Mouse (Mus musculus): ENCODE data around the gene Nol3. TPM values are rescaled to one million over a fixed set of nuclear protein-coding genes. Genes with fewer than 3 reads are reported as not detected.

Gene Nol3
- polyA plus RNA-seq, 1 experiment = 0.09 TPM

GRCm38 (mm10) chr8:105306146-105306691 is 30.3 kb downstream of the Nol3 start:
- peaks cover 7% of the 10 kb centered on the region for H3K4me1 ChIP-seq (ENCODE audit: control insufficient read depth, insufficient read depth, low read length)
- TF ChIP-seq POLR2A (IDR thresholded peaks at IDR 0.05; ENCODE audit: control insufficient read depth, low read depth, low read length) (no peak), CTCF (IDR thresholded peaks at IDR 0.05; ENCODE audit: control insufficient read depth, insufficient read depth, insufficient replicate concordance, low read depth, low read length) (no peak)
- no peaks in the 10 kb centered on the region for H3K27me3 ChIP-seq (ENCODE audit: control insufficient read depth, insufficient read depth, low read length)
- H3K36me3 ChIP-seq (ENCODE audit: control insufficient read depth, insufficient read depth, low read length) = peaks cover 2% of the 10 kb centered on the region; the same call in 1 of the 2 replicates
- no peak overlapping the region; the same call in 1 of the 2 replicates for H3K4me3 ChIP-seq (ENCODE audit: control insufficient read depth, low read depth, low read length)
- no peak overlapping the region for H3K27ac ChIP-seq (ENCODE audit: control insufficient read depth, insufficient read depth, low read depth, low read length)

- peaks cover 7% of the 10 kb centered on the region for H3K4me1 ChIP-seq (ENCODE audit: control insufficient read depth, insufficient read depth, low read length)
- no peak for TF ChIP-seq POLR2A (IDR thresholded peaks at IDR 0.05; ENCODE audit: control insufficient read depth, low read depth, low read length)
- no peak for TF ChIP-seq CTCF (IDR thresholded peaks at IDR 0.05; ENCODE audit: control insufficient read depth, insufficient read depth, insufficient replicate concordance, low read depth, low read length)
- H3K36me3 ChIP-seq (ENCODE audit: control insufficient read depth, insufficient read depth, low read length) = no peaks in the 10 kb centered on the region; the same call in 1 of the 2 replicates
- no peak overlapping the region for H3K4me3 ChIP-seq (ENCODE audit: control insufficient read depth, low read depth, low read length)
- H3K27ac ChIP-seq (ENCODE audit: control insufficient read depth, insufficient read depth, low read depth, low read length) = no peak overlapping the region
- H3K27me3 ChIP-seq (ENCODE audit: control insufficient read depth, insufficient read depth, low read length) = no peaks in the 10 kb centered on the region
These were observed 31.7 kb downstream of the Nol3 start for GRCm38 (mm10) chr8:105307670-105308069.

- Histone ChIP-seq H3K27ac (ENCODE audit: control insufficient read depth, insufficient read depth, low read depth, low read length) (no peak overlapping the region), H3K36me3 (ENCODE audit: control insufficient read depth, insufficient read depth, low read length) (no peaks in the 10 kb centered on the region; the same call in 1 of the 2 replicates), H3K4me3 (ENCODE audit: control insufficient read depth, low read depth, low read length) (no peak overlapping the region), H3K27me3 (ENCODE audit: control insufficient read depth, insufficient read depth, low read length) (no peaks in the 10 kb centered on the region), H3K4me1 (ENCODE audit: control insufficient read depth, insufficient read depth, low read length) (peaks cover 7% of the 10 kb centered on the region)
- TF ChIP-seq CTCF (IDR thresholded peaks at IDR 0.05; ENCODE audit: control insufficient read depth, insufficient read depth, insufficient replicate concordance, low read depth, low read length) (no peak), POLR2A (IDR thresholded peaks at IDR 0.05; ENCODE audit: control insufficient read depth, low read depth, low read length) (no peak)
These were observed 32.5 kb downstream of the Nol3 start for GRCm38 (mm10) chr8:105308428-105308827.

- H3K27ac ChIP-seq (ENCODE audit: control insufficient read depth, insufficient read depth, low read depth, low read length) = no peak overlapping the region
- no peaks in the 10 kb centered on the region; the same call in 1 of the 2 replicates for H3K36me3 ChIP-seq (ENCODE audit: control insufficient read depth, insufficient read depth, low read length)
- peaks cover 7% of the 10 kb centered on the region for H3K4me1 ChIP-seq (ENCODE audit: control insufficient read depth, insufficient read depth, low read length)
- TF ChIP-seq POLR2A (IDR thresholded peaks at IDR 0.05; ENCODE audit: control insufficient read depth, low read depth, low read length) = no peak
- no peak for TF ChIP-seq CTCF (IDR thresholded peaks at IDR 0.05; ENCODE audit: control insufficient read depth, insufficient read depth, insufficient replicate concordance, low read depth, low read length)
- H3K4me3 ChIP-seq (ENCODE audit: control insufficient read depth, low read depth, low read length) = no peak overlapping the region
- no peaks in the 10 kb centered on the region for H3K27me3 ChIP-seq (ENCODE audit: control insufficient read depth, insufficient read depth, low read length)
These were observed 33.4 kb downstream of the Nol3 start for GRCm38 (mm10) chr8:105309142-105309847.

GRCm38 (mm10) chr8:105310118-105310517 is 34.2 kb downstream of the Nol3 start:
- H3K27ac ChIP-seq (ENCODE audit: control insufficient read depth, insufficient read depth, low read depth, low read length) = no peak overlapping the region
- no peaks in the 10 kb centered on the region; the same call in 1 of the 2 replicates for H3K36me3 ChIP-seq (ENCODE audit: control insufficient read depth, insufficient read depth, low read length)
- no peak for TF ChIP-seq POLR2A (IDR thresholded peaks at IDR 0.05; ENCODE audit: control insufficient read depth, low read depth, low read length)
- no peak for TF ChIP-seq CTCF (IDR thresholded peaks at IDR 0.05; ENCODE audit: control insufficient read depth, insufficient read depth, insufficient replicate concordance, low read depth, low read length)
- H3K4me1 ChIP-seq (ENCODE audit: control insufficient read depth, insufficient read depth, low read length) = peaks cover 7% of the 10 kb centered on the region
- no peaks in the 10 kb centered on the region for H3K27me3 ChIP-seq (ENCODE audit: control insufficient read depth, insufficient read depth, low read length)
- H3K4me3 ChIP-seq (ENCODE audit: control insufficient read depth, low read depth, low read length) = no peak overlapping the region

- no peaks in the 10 kb centered on the region; the same call in 1 of the 2 replicates for H3K36me3 ChIP-seq (ENCODE audit: control insufficient read depth, insufficient read depth, low read length)
- no peak overlapping the region for H3K27ac ChIP-seq (ENCODE audit: control insufficient read depth, insufficient read depth, low read depth, low read length)
- no peaks in the 10 kb centered on the region; the same call in 1 of the 2 replicates for H3K4me1 ChIP-seq (ENCODE audit: control insufficient read depth, insufficient read depth, low read length)
- H3K4me3 ChIP-seq (ENCODE audit: control insufficient read depth, low read depth, low read length) = no peak overlapping the region
- TF ChIP-seq POLR2A (IDR thresholded peaks at IDR 0.05; ENCODE audit: control insufficient read depth, low read depth, low read length) = no peak
- no peak for TF ChIP-seq CTCF (IDR thresholded peaks at IDR 0.05; ENCODE audit: control insufficient read depth, insufficient read depth, insufficient replicate concordance, low read depth, low read length)
- no peaks in the 10 kb centered on the region for H3K27me3 ChIP-seq (ENCODE audit: control insufficient read depth, insufficient read depth, low read length)
These were observed 35.8 kb downstream of the Nol3 start for GRCm38 (mm10) chr8:105311718-105312117.

- H3K36me3 ChIP-seq (ENCODE audit: control insufficient read depth, insufficient read depth, low read length) = peaks cover 2% of the 10 kb centered on the region; the same call in 1 of the 2 replicates
- no peak overlapping the region for H3K27ac ChIP-seq (ENCODE audit: control insufficient read depth, insufficient read depth, low read depth, low read length)
- no peak for TF ChIP-seq POLR2A (IDR thresholded peaks at IDR 0.05; ENCODE audit: control insufficient read depth, low read depth, low read length)
- TF ChIP-seq CTCF (IDR thresholded peaks at IDR 0.05; ENCODE audit: control insufficient read depth, insufficient read depth, insufficient replicate concordance, low read depth, low read length) = no peak
- no peaks in the 10 kb centered on the region for H3K27me3 ChIP-seq (ENCODE audit: control insufficient read depth, insufficient read depth, low read length)
- H3K4me1 ChIP-seq (ENCODE audit: control insufficient read depth, insufficient read depth, low read length) = no peaks in the 10 kb centered on the region; the same call in 1 of the 2 replicates
- H3K4me3 ChIP-seq (ENCODE audit: control insufficient read depth, low read depth, low read length) = no peak overlapping the region
These were observed 37.0 kb downstream of the Nol3 start for GRCm38 (mm10) chr8:105312891-105313481.

Measured in testis, adult 2 months (tissue).